Mouse (Mus musculus) NIH3T3 (cell line): ENCODE results near the gene Slc45a1.
A peak's percentile ranks its signal among the peaks of the same experiment; 100 is the strongest.
"Not testable (repeated sequence)": the region's sequence is repeated elsewhere in the genome, so short reads cannot be mapped to it uniquely, and the experiment has no call there.

Experiments used
- DNase-seq: peaks from one replicate; pipeline ENCODE4 v3.0.0-alpha.2; 2012; ENCODE audit warnings: low read depth

Slc45a1 gene

DNA sequence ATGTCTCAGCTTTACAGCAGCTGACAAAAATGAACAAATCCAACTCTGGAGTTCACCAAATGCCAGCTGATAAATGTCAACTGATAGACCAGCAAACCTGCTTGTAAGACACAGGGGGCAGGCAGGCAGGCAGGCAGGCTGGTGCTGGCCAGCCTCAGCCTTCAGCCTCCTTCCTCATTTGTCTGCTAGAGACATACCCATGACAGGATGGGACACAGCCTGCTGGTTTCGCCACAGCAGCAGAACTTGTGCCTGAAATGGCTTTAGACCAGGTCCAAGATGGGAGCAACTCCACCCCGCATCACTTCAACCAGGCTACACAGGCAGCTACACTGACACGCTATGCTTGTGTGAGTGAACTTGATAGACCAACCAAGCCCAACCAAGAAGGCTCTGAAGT, 46.2 kb downstream of the Slc45a1 start:
- DNase-seq: no peak

- no peak for DNase-seq
These were observed 48.5 kb downstream of the Slc45a1 start for GRCm38 (mm10) chr4:150603366-150604061.

DNA sequence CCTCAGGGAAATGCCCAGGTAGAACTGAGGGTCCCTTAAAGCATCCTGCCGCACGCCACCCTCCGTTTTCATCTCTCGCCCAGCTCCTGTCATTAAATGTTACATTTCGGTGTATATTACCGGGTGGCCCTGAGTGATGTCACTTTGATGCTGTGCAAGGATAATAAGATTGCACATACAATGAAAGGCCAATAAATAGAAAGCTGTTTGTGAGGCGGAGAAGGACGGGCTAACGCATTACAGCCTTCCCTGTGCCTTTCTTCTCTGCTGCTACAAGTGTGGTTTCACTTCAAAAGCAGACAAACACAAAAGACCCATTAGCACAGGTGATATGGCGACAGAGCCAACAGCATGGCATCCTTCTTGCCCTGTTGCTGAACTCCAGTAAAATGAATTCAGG, 50.5 kb downstream of the Slc45a1 start:
- DNase-seq: no peak

DNA sequence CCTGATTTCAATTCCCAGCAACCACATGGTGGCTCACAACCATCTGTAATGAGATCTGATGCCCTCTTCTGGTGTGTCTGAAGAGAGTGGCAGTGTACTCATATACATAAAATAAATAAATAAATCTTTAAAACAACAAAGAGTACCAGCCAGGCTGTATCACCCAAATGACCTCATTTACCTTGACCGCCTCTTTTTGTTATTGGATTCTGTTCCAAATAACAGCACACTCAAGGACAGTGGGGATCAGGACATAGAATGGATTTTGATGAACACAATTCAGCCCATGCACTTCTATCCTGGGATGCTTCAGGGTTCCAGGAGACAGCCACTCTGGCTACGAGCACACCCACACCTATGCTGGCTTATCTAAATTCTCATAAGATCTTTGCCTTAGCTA, 51.5 kb downstream of the Slc45a1 start:
- not testable (repeated sequence) for DNase-seq

GRCm38 (mm10) chr4:150599119-150599992, 52.6 kb downstream of the Slc45a1 start:
- no peak for DNase-seq

DNA sequence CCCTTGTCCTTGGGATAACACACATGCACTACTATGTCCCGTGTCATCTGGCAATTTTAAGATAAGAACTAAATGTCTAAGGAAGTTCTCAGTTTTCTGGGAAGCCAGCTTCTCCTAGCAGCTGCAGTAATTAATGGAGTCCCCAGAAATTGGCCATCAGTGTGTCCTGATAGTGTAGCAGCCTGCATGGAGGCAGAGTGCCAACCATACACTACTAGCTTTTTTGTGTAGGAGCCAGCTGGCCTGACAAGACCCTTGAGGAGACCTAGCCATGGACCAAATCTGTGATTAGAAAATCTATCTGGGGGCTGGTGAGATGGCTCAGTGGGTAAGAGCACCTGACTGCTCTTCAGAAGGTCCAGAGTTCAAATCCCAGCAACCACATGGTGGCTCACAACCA, 53.3 kb downstream of the Slc45a1 start:
- DNase-seq: no peak

GRCm38 (mm10) chr4:150595991-150596390, 56.0 kb downstream of the Slc45a1 start:
- DNase-seq: no peak

DNA sequence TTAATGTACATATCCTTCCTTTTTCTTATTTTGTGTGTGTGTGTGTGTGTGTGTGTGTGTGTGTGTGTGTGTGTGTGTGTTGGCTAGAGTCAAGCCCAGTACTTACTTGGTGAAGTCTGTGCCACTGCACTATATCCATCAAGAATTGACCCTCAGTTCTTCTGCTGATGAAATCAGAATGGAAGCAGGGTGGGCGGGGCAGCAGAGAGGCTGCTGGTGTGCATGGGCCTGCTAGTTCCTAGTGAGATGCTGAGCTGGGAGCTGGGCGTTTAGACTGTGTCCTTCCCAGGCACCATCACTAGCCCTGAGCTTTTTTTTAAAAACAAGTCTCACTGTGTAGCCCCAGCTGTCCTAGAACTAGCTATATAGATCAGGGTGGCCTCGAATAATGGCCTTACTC, 56.9 kb downstream of the Slc45a1 start:
- DNase-seq: no peak

GRCm38 (mm10) chr4:150594298-150594829, 57.6 kb downstream of the Slc45a1 start:
- DNase-seq: no peak

DNA sequence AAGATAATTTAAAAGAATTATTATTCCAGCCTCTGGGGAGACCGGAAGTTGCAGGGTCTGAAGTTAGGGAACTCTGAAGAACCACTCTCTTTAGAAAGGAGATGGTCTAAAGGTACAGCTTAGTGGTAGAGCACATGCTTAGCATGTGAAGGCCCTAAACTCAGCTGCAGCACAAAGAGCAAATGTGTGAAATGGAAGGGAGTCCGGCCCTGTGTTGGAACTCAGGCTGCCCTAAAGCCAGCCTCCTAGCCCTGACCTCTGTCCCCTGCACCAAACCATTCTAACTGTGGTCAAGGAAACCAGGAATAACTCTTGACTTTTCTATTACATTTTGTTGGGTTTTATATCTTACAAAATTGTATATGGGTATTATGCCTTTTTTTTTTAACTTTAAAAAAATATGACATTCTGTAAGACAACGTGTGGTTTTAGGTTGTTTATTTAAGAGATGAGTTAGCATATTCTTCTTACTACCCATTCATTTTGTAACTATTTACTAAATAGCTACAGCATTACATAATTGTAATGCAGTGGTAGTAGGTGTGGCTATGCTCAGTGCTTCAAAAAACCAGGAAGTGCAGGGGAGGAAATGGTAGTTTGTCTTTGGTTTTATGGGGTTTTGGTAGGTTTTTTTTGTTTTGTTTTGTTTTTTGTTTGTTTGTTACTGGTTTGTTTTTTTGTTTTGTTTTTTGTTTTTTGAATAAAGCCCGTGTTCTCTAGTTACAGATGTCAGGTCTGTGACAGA, 58.3 kb downstream of the Slc45a1 start:
- DNase-seq: no peak

DNA sequence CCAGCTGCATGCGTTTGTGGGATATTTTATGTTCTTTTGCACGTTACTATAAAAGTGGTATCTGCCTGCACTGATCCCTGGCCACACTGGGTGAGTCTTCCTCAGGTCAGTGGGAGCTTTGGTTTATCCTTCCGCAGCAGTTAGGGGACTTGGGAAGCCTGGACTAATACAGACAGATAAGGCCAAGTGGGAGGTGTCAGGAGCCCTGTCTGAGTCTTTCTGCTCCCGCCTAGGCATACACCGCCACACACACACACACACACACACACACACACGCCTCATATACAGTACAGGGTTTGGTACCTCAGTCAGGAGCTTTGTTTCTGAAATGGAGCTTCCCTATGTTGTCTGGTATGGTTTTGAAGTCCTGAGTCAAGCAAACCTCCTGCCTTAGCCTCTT, 59.9 kb downstream of the Slc45a1 start:
- DNase-seq: no peak

- no peak for DNase-seq
These were observed 60.4 kb downstream of the Slc45a1 start for GRCm38 (mm10) chr4:150591602-150592001.

DNA sequence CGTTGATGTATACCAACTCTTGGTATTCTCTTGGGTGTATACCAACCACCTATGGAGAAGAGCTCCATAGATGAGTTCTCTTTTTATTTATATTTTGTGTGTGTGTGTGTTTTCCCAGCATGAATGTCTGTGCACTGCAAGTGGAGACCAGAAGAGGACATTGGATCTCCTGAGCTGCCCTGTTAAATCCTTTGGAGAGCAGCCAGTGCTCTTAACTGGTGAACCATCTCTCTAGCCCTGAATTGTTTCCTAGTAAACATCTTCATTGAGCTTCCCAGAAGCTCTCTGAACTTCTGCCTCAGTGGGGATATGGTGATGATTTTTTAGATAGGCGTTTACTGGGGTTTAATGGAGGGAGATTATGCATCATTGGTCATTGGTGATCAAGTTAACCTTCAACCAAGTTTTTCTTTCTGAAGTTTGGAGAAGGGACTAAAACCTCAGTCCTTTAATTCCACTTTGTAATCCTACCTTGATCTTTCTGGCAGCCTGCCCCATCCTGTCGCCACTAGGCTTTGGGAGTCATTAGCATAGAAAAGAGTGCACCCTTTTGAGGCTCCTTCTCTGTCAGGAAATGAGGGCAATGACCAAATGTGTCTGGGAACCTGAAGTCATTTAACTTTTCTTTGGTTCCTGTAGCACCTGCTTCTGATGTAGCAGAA, 61.2 kb downstream of the Slc45a1 start:
- DNase-seq: no peak

GRCm38 (mm10) chr4:150588300-150588621, 63.7 kb downstream of the Slc45a1 start:
- no peak for DNase-seq

DNA sequence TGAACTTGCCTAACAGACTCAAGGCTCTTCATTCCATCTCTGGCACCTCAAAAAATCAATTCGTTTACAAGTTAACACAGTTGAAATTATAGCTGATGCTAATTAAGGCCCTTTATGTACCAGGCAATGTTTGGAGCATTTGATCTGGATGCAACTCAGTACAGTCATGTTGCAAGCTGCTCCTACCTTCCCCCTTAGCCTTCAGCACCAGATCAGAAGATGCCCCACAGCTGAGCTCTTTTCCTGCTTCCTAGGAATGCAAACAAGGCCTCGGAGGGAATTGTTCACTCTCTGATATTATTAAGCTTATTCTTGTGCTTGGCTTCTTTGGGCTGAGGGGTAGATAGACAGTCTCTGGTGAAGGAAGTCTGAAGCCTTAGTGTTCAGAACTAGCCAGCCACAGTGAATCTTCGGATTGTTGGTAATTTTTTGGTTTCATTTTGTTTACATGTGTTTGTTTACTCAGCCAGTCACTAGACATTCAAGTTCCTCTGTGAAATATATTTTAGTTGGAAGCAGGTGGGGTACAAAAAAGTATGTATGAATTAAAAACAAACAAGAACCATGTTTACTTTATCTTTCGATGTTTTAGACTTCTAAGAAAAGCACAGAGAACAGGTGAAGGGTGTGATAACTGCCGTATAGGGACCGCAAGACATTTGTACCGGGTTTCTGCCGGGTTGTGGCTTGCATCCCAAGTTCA, 64.2 kb downstream of the Slc45a1 start:
- no peak for DNase-seq

DNA sequence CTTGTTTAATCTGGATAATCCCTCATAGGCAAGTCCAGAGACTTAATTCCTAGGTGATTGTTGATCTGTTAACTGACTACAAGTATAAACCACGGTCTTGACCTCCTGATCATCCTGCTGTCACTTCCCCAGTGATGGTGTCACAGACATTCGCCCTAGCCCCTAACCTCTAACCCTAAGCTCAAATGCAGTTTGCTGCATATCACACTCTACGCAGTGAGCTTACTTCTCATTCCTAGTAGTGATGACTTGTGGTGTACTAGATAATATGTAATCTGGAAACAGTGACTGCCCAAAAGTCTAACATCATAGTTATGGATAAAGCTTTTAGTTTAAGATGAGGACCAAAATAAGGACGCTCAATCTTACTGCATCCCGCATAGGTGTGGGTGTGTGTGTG, 65.7 kb downstream of the Slc45a1 start:
- no peak for DNase-seq

- no peak for DNase-seq
These were observed 66.2 kb downstream of the Slc45a1 start for GRCm38 (mm10) chr4:150585800-150586199.

DNA sequence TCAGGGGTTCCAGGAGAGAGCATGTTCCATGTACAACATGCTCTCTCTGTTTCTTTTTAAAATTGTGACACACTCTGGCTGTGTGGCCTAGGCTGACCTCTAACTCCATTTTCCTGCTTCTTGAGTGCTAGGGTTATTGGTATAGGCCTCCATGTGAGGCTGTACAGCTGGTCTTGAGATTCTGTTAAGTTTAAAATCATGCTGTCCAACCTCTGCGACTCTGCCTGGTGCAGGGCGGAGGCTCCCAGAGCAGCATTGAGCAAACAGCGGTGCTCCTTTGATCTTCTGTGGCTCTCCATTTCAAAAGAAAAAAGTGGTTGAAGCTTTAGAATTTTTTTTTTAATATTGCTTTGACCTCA, 68.2 kb downstream of the Slc45a1 start:
- no peak for DNase-seq

- DNase-seq: peak; percentile 89
These were observed 68.8 kb downstream of the Slc45a1 start for GRCm38 (mm10) chr4:150582966-150583776.

DNA sequence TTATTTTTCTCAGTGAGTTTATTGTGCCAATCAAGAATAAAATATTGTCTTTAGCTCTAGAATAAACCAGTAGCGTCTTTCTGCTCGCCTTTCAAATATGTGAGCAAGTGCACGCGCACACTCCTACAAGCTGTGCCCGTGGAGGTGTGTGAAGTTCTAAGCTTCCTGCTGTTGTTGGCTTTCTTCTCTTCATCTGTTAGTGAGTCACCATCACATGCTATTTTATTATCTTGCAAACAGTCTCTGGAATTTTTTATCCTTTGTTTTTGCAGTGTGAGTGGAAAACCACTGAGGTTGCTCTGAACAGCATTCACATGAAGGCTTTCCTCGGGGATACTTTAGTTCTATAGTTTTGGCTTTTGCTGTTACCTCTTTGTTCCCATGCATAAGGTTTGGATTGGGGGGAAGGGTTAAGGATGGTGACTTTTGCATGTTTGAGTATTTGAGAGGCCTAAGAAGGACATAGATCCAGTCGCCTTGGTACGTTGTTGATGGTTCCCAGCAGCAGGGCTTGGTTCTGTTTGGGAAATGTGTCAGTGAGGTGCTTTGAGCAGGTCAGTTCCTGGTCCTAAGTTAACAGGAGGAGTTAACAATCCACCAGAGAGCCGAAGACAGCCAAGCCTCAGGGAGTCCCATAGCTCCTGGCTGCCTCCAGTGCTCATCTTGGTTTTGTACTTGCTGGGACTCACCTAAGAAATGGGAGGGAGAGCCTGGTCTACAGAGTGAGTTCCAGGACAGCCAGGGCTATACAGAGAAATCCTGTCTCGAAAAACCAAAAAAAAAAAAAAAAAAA, 69.8 kb downstream of the Slc45a1 start:
- DNase-seq: peak; percentile 51
